ENCODE assay signal across 8 mouse cellular contexts in genomic region chr11:53763496-53764140, GRCm38 (mm10). TPM values are rescaled to one million over a fixed set of nuclear protein-coding genes. Genes with fewer than 3 reads are reported as not detected.
DNase-seq lines count a peak whose midpoint lies in the region; ATAC-seq and TF ChIP-seq lines count a peak whose summit lies in the region.

No protein-coding gene starts in this region.

- H3K27ac ChIP-seq in ES-Bruce4 (ENCODE audit: insufficient read depth, low read length), result 0 out of 2 replicates have a peak overlapping the region, but pooled peaks have one; percentile 1
- H3K27ac ChIP-seq in forebrain, embryonic 15.5 days (replicated peaks), result no peak overlapping the region; the same call in 1 of the 2 replicates
- peak overlapping the region; percentile 39 for H3K27ac ChIP-seq in neural tube, embryonic 14.5 days (ENCODE audit: low read depth, low read length)

- peak; percentile 76 for DNase-seq in cerebellum, adult 11-12 months
- peak; percentile 91 for DNase-seq in heart, postnatal 25 days (ENCODE audit: low spot score)
- peak; percentile 59 to 80 for DNase-seq in layer of hippocampus, adult 18-20 months (ENCODE audit: low spot score in 2 of 2)
- DNase-seq in lung, adult 18-20 months, result peak; percentile 94 to 95
- peak; percentile 95 for DNase-seq in testis, postnatal 10 days (ENCODE audit: low spot score)

- H3K4me1 ChIP-seq in ES-Bruce4 (ENCODE audit: control insufficient read depth, insufficient read depth, low read length), result peaks cover 19% of the 10 kb centered on the region
- H3K4me1 ChIP-seq in forebrain, embryonic 15.5 days, result peaks cover 30% of the 10 kb centered on the region
- H3K4me1 ChIP-seq in neural tube, embryonic 14.5 days (ENCODE audit: control insufficient read depth, insufficient read depth, low read length), result peaks cover 10% of the 10 kb centered on the region

- TF ChIP-seq POLR2A in ES-Bruce4 (IDR thresholded peaks at IDR 0.05; ENCODE audit: insufficient read depth, low read length), result no peak

- H3K4me2 ChIP-seq in forebrain, embryonic 15.5 days (replicated peaks), result peak overlapping the region; percentile 57
- H3K4me2 ChIP-seq in neural tube, embryonic 14.5 days (ENCODE audit: low read depth, low read length), result peak overlapping the region; percentile 63

- H3K9ac ChIP-seq in ES-Bruce4 (ENCODE audit: low read depth, poor library complexity, severe bottlenecking), result peak overlapping the region; percentile 68
- H3K9ac ChIP-seq in forebrain, embryonic 15.5 days (replicated peaks), result peak overlapping the region; percentile 10; the same call in 1 of the 2 replicates
- peak overlapping the region; percentile 32; the same call in 1 of the 2 replicates for H3K9ac ChIP-seq in neural tube, embryonic 14.5 days (replicated peaks; ENCODE audit: low read depth, low read length)

- intact Hi-C loops in heart, postnatal 25 days (cut with DNase I), result loop anchor here (2.0 to 5.0 kb wide), 2 partner anchors 25 to 54 kb away; no protein-coding TSS in a partner anchor

- no peaks in the 10 kb centered on the region for H3K9me3 ChIP-seq in ES-Bruce4 (replicated peaks; ENCODE audit: control insufficient read depth, insufficient read depth, low read length, poor library complexity, severe bottlenecking)
- H3K9me3 ChIP-seq in forebrain, embryonic 15.5 days, result no peaks in the 10 kb centered on the region
- no peaks in the 10 kb centered on the region for H3K9me3 ChIP-seq in neural tube, embryonic 14.5 days (ENCODE audit: control insufficient read depth, low read length)

- no peak for TF ChIP-seq CTCF in ES-Bruce4 (IDR thresholded peaks at IDR 0.05; ENCODE audit: low read depth, low read length)

- H3K27me3 ChIP-seq in ES-Bruce4 (ENCODE audit: control insufficient read depth, insufficient read depth, low read length, poor library complexity, severe bottlenecking), result no peaks in the 10 kb centered on the region
- H3K27me3 ChIP-seq in forebrain, embryonic 15.5 days, result peaks cover 17% of the 10 kb centered on the region
- H3K27me3 ChIP-seq in neural tube, embryonic 14.5 days (ENCODE audit: control insufficient read depth, insufficient read depth, low read length), result peaks cover 12% of the 10 kb centered on the region

- H3K4me3 ChIP-seq in ES-Bruce4 (ENCODE audit: low read depth, low read length), result peak overlapping the region; percentile 37
- H3K4me3 ChIP-seq in forebrain, embryonic 15.5 days, result peak overlapping the region; percentile 30
- H3K4me3 ChIP-seq in neural tube, embryonic 14.5 days (ENCODE audit: low read depth, low read length), result peak overlapping the region; percentile 22

- no peaks in the 10 kb centered on the region for H3K36me3 ChIP-seq in ES-Bruce4 (ENCODE audit: control insufficient read depth, insufficient read depth, low read length, poor library complexity, severe bottlenecking)
- no peaks in the 10 kb centered on the region for H3K36me3 ChIP-seq in forebrain, embryonic 15.5 days
- H3K36me3 ChIP-seq in neural tube, embryonic 14.5 days (ENCODE audit: control insufficient read depth, insufficient read depth, low read length), result no peaks in the 10 kb centered on the region

- ATAC-seq in forebrain, embryonic 15.5 days (replicated peaks), result peak; percentile 77
- ATAC-seq in neural tube, embryonic 14.5 days (ENCODE audit: low read depth), result peak; percentile 76

- WGBS in forebrain, embryonic 15.5 days, result 2% methylated on average over 33 of the region's 33 CpGs
- WGBS in neural tube, embryonic 14.5 days, result 2% methylated on average over 33 of the region's 33 CpGs

- no peak for TF ChIP-seq EP300 in ES-Bruce4 (IDR thresholded peaks at IDR 0.05; ENCODE audit: insufficient read depth, low read depth, low read length)

RNA-seq across cellular contexts. Expression of gene Irf1, which starts 6.2 kb away (rescaled TPM):
- 75.7 and 90.3 TPM in 2 replicates for polyA plus RNA-seq in ES-Bruce4 (2011; ENCODE audit: insufficient read depth, insufficient read length, low read depth, missing spikeins)
- polyA plus RNA-seq in forebrain, embryonic 15.5 days (2015; fragmentation: Nextera tagmentation; extraction: Ambion mirVana), result 2.9 and 3.3 TPM in 2 replicates
- total RNA-seq in heart, postnatal 25 days (2021), result 10 to 100 TPM; 13.7 to 21.1 TPM
- 10 to 100 TPM in 1 of 2 experiments, 1 to 10 TPM in 1; 9.4 to 11.6 TPM for total RNA-seq in layer of hippocampus, adult 18-20 months (2021)
- 1.4 and 3.3 TPM in 2 replicates for polyA plus RNA-seq in neural tube, embryonic 14.5 days (2014; fragmentation: Nextera tagmentation; extraction: Ambion mirVana)

RNA-seq across cellular contexts. Expression of gene Gm17334, which starts 9.4 kb away (rescaled TPM):
- not detected in 2 replicates for polyA plus RNA-seq in ES-Bruce4 (2011; ENCODE audit: insufficient read depth, insufficient read length, low read depth, missing spikeins)
- not detected in 2 replicates for polyA plus RNA-seq in forebrain, embryonic 15.5 days (2015; fragmentation: Nextera tagmentation; extraction: Ambion mirVana)
- total RNA-seq in heart, postnatal 25 days (2021), result under 1 TPM in 1 of 2 experiments, not detected in 1; 0.31 TPM
- 1 to 10 TPM in 1 of 2 experiments, under 1 TPM in 1; 0.99 to 1.9 TPM for total RNA-seq in layer of hippocampus, adult 18-20 months (2021)
- polyA plus RNA-seq in neural tube, embryonic 14.5 days (2014; fragmentation: Nextera tagmentation; extraction: Ambion mirVana), result not detected in 2 replicates

RNA-seq across cellular contexts. Expression of gene Il5, which starts 43.0 kb away (rescaled TPM):
- not detected in 2 replicates for polyA plus RNA-seq in ES-Bruce4 (2011; ENCODE audit: insufficient read depth, insufficient read length, low read depth, missing spikeins)
- polyA plus RNA-seq in forebrain, embryonic 15.5 days (2015; fragmentation: Nextera tagmentation; extraction: Ambion mirVana), result not detected in 2 replicates
- not detected for total RNA-seq in heart, postnatal 25 days (2021)
- total RNA-seq in layer of hippocampus, adult 18-20 months (2021), result not detected
- not detected in 2 replicates for polyA plus RNA-seq in neural tube, embryonic 14.5 days (2014; fragmentation: Nextera tagmentation; extraction: Ambion mirVana)

RNA-seq across cellular contexts. Expression of gene Rad50, which starts 56.5 kb away (rescaled TPM):
- 64.8 and 73.2 TPM in 2 replicates for polyA plus RNA-seq in ES-Bruce4 (2011; ENCODE audit: insufficient read depth, insufficient read length, low read depth, missing spikeins)
- 14.0 and 15.2 TPM in 2 replicates for polyA plus RNA-seq in forebrain, embryonic 15.5 days (2015; fragmentation: Nextera tagmentation; extraction: Ambion mirVana)
- 1 to 10 TPM; 6.3 to 6.7 TPM for total RNA-seq in heart, postnatal 25 days (2021)
- 10 to 100 TPM; 13.2 to 13.9 TPM for total RNA-seq in layer of hippocampus, adult 18-20 months (2021)
- polyA plus RNA-seq in neural tube, embryonic 14.5 days (2014; fragmentation: Nextera tagmentation; extraction: Ambion mirVana), result 11.2 and 12.0 TPM in 2 replicates

Comparison
In these comparisons a context has a peak if more than half of its experiments do, and no peak if none do; other contexts are left out.
1. H3K9ac ChIP-seq: peak in every context shown above with its lines; median percentile 68 in ES-Bruce4; 32 in neural tube, embryonic 14.5 days; 10 in forebrain, embryonic 15.5 days.
2. RNA of gene Irf1, which starts 6.2 kb away (polyA plus RNA-seq): 75.7 to 90.3 TPM in ES-Bruce4; 2.9 to 3.3 TPM in forebrain, embryonic 15.5 days and 1.4 to 3.3 TPM in neural tube, embryonic 14.5 days; every median in the first group is over 10 times any median in the second.
3. Peak in every context shown above with its lines, with median percentiles within 50 percentile points of each other: H3K4me3 ChIP-seq and DNase-seq.